ENCODE assay signal across 10 mouse cellular contexts in genomic region chr19:43442269-43442668, GRCm38 (mm10). TPM values are rescaled to one million over a fixed set of nuclear protein-coding genes. Genes with fewer than 3 reads are reported as not detected.
DNase-seq lines count a peak whose midpoint lies in the region; ATAC-seq and TF ChIP-seq lines count a peak whose summit lies in the region.
"Had no signal": no experiment of that assay in that cellular context is flagged by ENCODE, and none has a peak within 500 bp of the region (broad histone marks: within the 10 kb centered on the region; RNA-seq: fewer than 3 reads in every experiment).

No protein-coding gene starts in this region.

- DNase-seq in heart, adult 11 months: peak; percentile 24
- DNase-seq in ES-CJ7 (ENCODE audit: low read depth, low spot score): peak; percentile 44
- peak; percentile 66 for DNase-seq in limb, embryonic 14.5 days (ENCODE audit: low spot score)
- DNase-seq in ovary, adult 18-20 months (ENCODE audit: low spot score): no peak
- no peak for DNase-seq in cerebellum, postnatal 36 days
- DNase-seq in spleen, postnatal 36 days (ENCODE audit: low spot score in 2 of 2): no peak
- DNase-seq: adrenal gland, adult 2 months; layer of hippocampus, postnatal 36 days had no signal

- ATAC-seq in heart, embryonic 11.5 days (replicated peaks; ENCODE audit: insufficient number of reproducible peaks, low FRiP score, low TSS enrichment): no peak
- no peak for ATAC-seq in embryonic facial prominence, embryonic 12.5 days (ENCODE audit: insufficient number of reproducible peaks, insufficient read depth, low FRiP score, low TSS enrichment)
- no peak for ATAC-seq in limb, embryonic 14.5 days (ENCODE audit: low FRiP score, low read depth)

- peaks cover 46% of the 10 kb centered on the region for H3K27me3 ChIP-seq in heart, embryonic 11.5 days (ENCODE audit: control insufficient read depth, insufficient read depth, low read length)
- peaks cover 47% of the 10 kb centered on the region for H3K27me3 ChIP-seq in embryonic facial prominence, embryonic 12.5 days
- H3K27me3 ChIP-seq in limb, embryonic 14.5 days (ENCODE audit: control insufficient read depth, insufficient read depth, low read length): peaks cover 37% of the 10 kb centered on the region

- H3K9me3 ChIP-seq in heart, embryonic 11.5 days (replicated peaks; ENCODE audit: control insufficient read depth, low read length): no peaks in the 10 kb centered on the region
- no peaks in the 10 kb centered on the region for H3K9me3 ChIP-seq in embryonic facial prominence, embryonic 12.5 days
- no peaks in the 10 kb centered on the region for H3K9me3 ChIP-seq in limb, embryonic 14.5 days (ENCODE audit: control insufficient read depth, low read length)

- H3K4me2 ChIP-seq in heart, embryonic 11.5 days: no peak overlapping the region
- H3K4me2 ChIP-seq in embryonic facial prominence, embryonic 12.5 days (replicated peaks): peak overlapping the region; percentile 100
- peak overlapping the region; percentile 100 for H3K4me2 ChIP-seq in limb, embryonic 14.5 days (replicated peaks; ENCODE audit: low read depth, low read length, severe bottlenecking)

- no peak overlapping the region for H3K27ac ChIP-seq in heart, embryonic 11.5 days (ENCODE audit: low read depth, low read length)
- no peak overlapping the region for H3K27ac ChIP-seq in embryonic facial prominence, embryonic 12.5 days
- H3K27ac ChIP-seq in limb, embryonic 14.5 days (replicated peaks; ENCODE audit: low read depth, low read length): no peak overlapping the region

- TF ChIP-seq POLR2A in limb, embryonic 14.5 days (IDR thresholded peaks at IDR 0.05; ENCODE audit: borderline replicate concordance, extremely low read depth, insufficient read depth, insufficient read length): no peak

- 22% methylated on average over 6 of the region's 6 CpGs for WGBS in heart, embryonic 11.5 days (ENCODE audit: insufficient replicate concordance)
- WGBS in embryonic facial prominence, embryonic 12.5 days: 34% methylated on average over 6 of the region's 6 CpGs
- 27% methylated on average over 6 of the region's 6 CpGs for WGBS in limb, embryonic 14.5 days

- peaks cover 6% of the 10 kb centered on the region for H3K4me1 ChIP-seq in heart, embryonic 11.5 days (ENCODE audit: control insufficient read depth, insufficient read depth, low read length)
- H3K4me1 ChIP-seq in embryonic facial prominence, embryonic 12.5 days: peaks cover 11% of the 10 kb centered on the region
- peaks cover 8% of the 10 kb centered on the region for H3K4me1 ChIP-seq in limb, embryonic 14.5 days (ENCODE audit: control insufficient read depth, insufficient read depth, low read length)

- no peaks in the 10 kb centered on the region for H3K36me3 ChIP-seq in heart, embryonic 11.5 days (ENCODE audit: control insufficient read depth, insufficient read depth, low read length)
- H3K36me3 ChIP-seq in embryonic facial prominence, embryonic 12.5 days: no peaks in the 10 kb centered on the region
- no peaks in the 10 kb centered on the region for H3K36me3 ChIP-seq in limb, embryonic 14.5 days (ENCODE audit: control insufficient read depth, insufficient read depth, low read length)

- H3K9ac ChIP-seq in heart, embryonic 11.5 days (ENCODE audit: low read depth, low read length): no peak overlapping the region
- no peak overlapping the region for H3K9ac ChIP-seq in embryonic facial prominence, embryonic 12.5 days
- no peak overlapping the region for H3K9ac ChIP-seq in limb, embryonic 14.5 days (ENCODE audit: low read depth, low read length, severe bottlenecking)

- no peak overlapping the region for H3K4me3 ChIP-seq in heart, embryonic 11.5 days (ENCODE audit: low read depth, low read length)
- peak overlapping the region; percentile 77; the same call in 1 of the 2 replicates for H3K4me3 ChIP-seq in embryonic facial prominence, embryonic 12.5 days
- peak overlapping the region; percentile 65 for H3K4me3 ChIP-seq in limb, embryonic 14.5 days (replicated peaks; ENCODE audit: low read length)

RNA-seq across cellular contexts. Expression of gene Cnnm1, which starts 2.0 kb away (rescaled TPM):
- 0.11 and 0.20 TPM in 2 replicates for polyA plus RNA-seq in heart, embryonic 11.5 days (2014; fragmentation: Nextera tagmentation; extraction: Ambion mirVana)
- polyA plus RNA-seq in embryonic facial prominence, embryonic 12.5 days (2016; fragmentation: Nextera tagmentation; extraction: Ambion mirVana): 1.00 and 1.5 TPM in 2 replicates
- polyA plus RNA-seq in limb, embryonic 14.5 days (2012; rRNA removed): 3.3 and 4.3 TPM in 2 replicates
- 1.3 and 1.7 TPM in 2 replicates for polyA plus RNA-seq in limb, embryonic 14.5 days (2014; fragmentation: Nextera tagmentation; extraction: Ambion mirVana)

RNA-seq across cellular contexts. Expression of gene Hpse2, which starts 54.1 kb away (rescaled TPM):
- polyA plus RNA-seq in heart, embryonic 11.5 days (2014; fragmentation: Nextera tagmentation; extraction: Ambion mirVana): 0.27 TPM in 1 of 2 replicates, not detected in the other
- polyA plus RNA-seq in embryonic facial prominence, embryonic 12.5 days (2016; fragmentation: Nextera tagmentation; extraction: Ambion mirVana): 12.4 and 14.9 TPM in 2 replicates
- polyA plus RNA-seq in limb, embryonic 14.5 days (2012; rRNA removed): 4.9 and 5.6 TPM in 2 replicates
- polyA plus RNA-seq in limb, embryonic 14.5 days (2014; fragmentation: Nextera tagmentation; extraction: Ambion mirVana): 4.0 and 8.0 TPM in 2 replicates
- polyA plus RNA-seq: adrenal gland, adult 2 months had no signal

Comparison
In these comparisons a context has a peak if more than half of its experiments do, and no peak if none do; other contexts are left out.
1. DNase-seq: peak in heart, adult 11 months (single experiment), ES-CJ7 (single experiment) and limb, embryonic 14.5 days (single experiment); none in ovary, adult 18-20 months (single experiment), cerebellum, postnatal 36 days (0 of 2) and spleen, postnatal 36 days (0 of 2).